Mouse (Mus musculus): ENCODE results near the gene Mlxip. TPM values are rescaled to one million over a fixed set of nuclear protein-coding genes. Genes with fewer than 3 reads are reported as not detected.

Gene Mlxip
- total RNA-seq, 2 experiments from 2014 or later, result 48.5 to 59.9 TPM

- intact Hi-C loops (cut with DNase I; ENCODE audit: low total_unique reads), result no loop called here
- DNase-seq, result no peak
These were observed 21.6 kb downstream of the Mlxip start for GRCm38 (mm10) chr5:123416149-123416548.

GRCm38 (mm10) chr5:123416566-123417518 is 22.2 kb downstream of the Mlxip start:
- intact Hi-C loops (cut with DNase I; ENCODE audit: low total_unique reads), result no loop called here
- DNase-seq, result peak; percentile 71

GRCm38 (mm10) chr5:123423885-123424284 is 29.3 kb downstream of the Mlxip start:
- no peak for DNase-seq
- intact Hi-C loops (cut with DNase I; ENCODE audit: low total_unique reads), result no loop called here

GRCm38 (mm10) chr5:123427556-123427955 is 33.0 kb downstream of the Mlxip start:
- intact Hi-C loops (cut with DNase I; ENCODE audit: low total_unique reads), result no loop called here

GRCm38 (mm10) chr5:123431524-123432304 is 37.1 kb downstream of the Mlxip start:
- intact Hi-C loops (cut with DNase I; ENCODE audit: low total_unique reads), result no loop called here
- DNase-seq, result peak; percentile 69

More at GRCm38 (mm10) chr5:123427556-123427955, 33.0 kb downstream of the Mlxip start:
- no peak for DNase-seq

DNA sequence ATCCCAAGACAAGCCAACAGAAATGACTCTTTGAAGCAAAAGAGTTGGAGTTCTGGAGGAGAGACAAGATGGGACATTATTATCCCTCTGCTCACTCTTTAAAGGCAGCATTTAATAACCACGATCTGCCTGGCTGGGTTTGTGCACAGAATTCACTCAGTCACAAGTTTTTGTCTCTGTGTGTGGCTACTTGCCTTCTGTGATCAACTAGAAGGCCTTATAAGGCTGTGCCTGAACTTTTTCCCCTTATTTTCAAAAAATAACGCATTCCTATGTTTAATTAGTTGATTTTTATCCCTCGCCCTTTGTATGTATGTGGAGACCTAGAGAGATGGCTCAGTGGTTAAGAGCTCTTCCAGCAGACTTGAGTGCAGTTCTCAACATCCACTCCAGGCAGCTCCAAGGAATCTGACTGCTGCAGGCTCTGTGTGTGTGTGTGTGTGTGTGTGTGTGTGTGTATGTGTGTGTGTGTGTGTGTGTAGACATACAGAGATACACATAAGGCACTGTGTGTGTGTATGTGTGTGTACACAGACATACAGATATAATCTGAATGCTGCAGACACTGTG is 37.8 kb downstream of the Mlxip start:
- intact Hi-C loops (cut with DNase I; ENCODE audit: low total_unique reads), result no loop called here
- no peak for DNase-seq

- intact Hi-C loops (cut with DNase I; ENCODE audit: low total_unique reads), result loop anchor here (2.0 kb wide), 1 partner anchor 59 kb away; no protein-coding TSS in a partner anchor
These were observed 41.6 kb downstream of the Mlxip start for GRCm38 (mm10) chr5:123436071-123436779.

GRCm38 (mm10) chr5:123436780-123437175 is 42.2 kb downstream of the Mlxip start:
- no peak for DNase-seq
- intact Hi-C loops (cut with DNase I; ENCODE audit: low total_unique reads), result loop anchor here (2.0 kb wide), 1 partner anchor 60 kb away; no protein-coding TSS in a partner anchor

More at GRCm38 (mm10) chr5:123436071-123436779, 41.6 kb downstream of the Mlxip start:
- no peak for DNase-seq

- intact Hi-C loops (cut with DNase I; ENCODE audit: low total_unique reads), result no loop called here
These were observed 43.8 kb downstream of the Mlxip start for GRCm38 (mm10) chr5:123438381-123438780.

DNA sequence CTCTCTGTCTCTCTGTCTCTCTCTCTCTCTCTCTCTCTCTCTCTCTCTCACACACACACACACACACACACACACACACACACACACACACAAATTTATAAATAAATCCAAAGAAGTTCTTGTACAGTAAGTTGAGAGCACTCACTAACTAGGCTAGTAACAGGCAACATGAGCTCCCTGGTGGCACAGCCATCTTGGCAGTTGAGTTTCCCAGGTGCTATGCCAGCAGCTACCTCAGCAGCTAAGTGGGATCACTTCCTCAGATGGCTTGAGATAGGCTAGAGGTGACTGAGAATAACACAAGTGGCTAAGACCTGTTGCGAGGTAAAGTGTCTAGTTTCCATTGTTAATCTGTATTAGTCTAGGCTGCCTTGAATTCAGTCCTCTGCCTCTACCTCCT is 44.7 kb downstream of the Mlxip start:
- DNase-seq, result peak; percentile 60
- intact Hi-C loops (cut with DNase I; ENCODE audit: low total_unique reads), result no loop called here

More at GRCm38 (mm10) chr5:123438381-123438780, 43.8 kb downstream of the Mlxip start:
- DNase-seq, result no peak

- intact Hi-C loops (cut with DNase I; ENCODE audit: low total_unique reads), result loop anchor here (10.0 kb wide), 1 partner anchor 185 kb away; the partner anchor contains the start of gene Wdr66
- DNase-seq, result peak; percentile 35
These were observed 45.3 kb downstream of the Mlxip start for GRCm38 (mm10) chr5:123439941-123440340.

- intact Hi-C loops (cut with DNase I; ENCODE audit: low total_unique reads), result loop anchor here (10.0 kb wide), 1 partner anchor 186 kb away; the partner anchor contains the start of gene Wdr66
- DNase-seq, result no peak
These were observed 46.1 kb downstream of the Mlxip start for GRCm38 (mm10) chr5:123440664-123441063.

DNA sequence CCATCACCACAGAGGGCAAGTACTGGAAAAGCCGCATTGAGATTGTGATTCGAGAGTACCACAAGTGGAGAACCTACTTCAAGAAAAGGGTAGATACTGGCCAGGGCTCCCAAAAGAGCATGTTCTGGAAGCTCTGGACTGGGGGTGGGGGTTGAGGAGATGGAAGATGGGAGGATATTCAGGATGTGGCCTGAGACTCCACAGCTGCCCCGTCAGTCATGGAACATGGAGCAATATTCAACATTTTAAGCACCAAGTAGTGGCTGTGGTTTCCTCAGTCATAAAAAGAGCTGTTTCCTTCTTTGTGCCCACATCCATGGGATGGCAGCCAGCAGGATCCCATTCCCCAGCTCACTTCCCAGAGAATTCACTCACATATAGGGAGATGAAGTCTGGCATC is 47.7 kb downstream of the Mlxip start:
- intact Hi-C loops (cut with DNase I; ENCODE audit: low total_unique reads), result loop anchor here (10.0 kb wide), 1 partner anchor 187 kb away; the partner anchor contains the start of gene Wdr66

GRCm38 (mm10) chr5:123444069-123444468 is 49.5 kb downstream of the Mlxip start:
- DNase-seq, result peak; percentile 62
- intact Hi-C loops (cut with DNase I; ENCODE audit: low total_unique reads), result loop anchor here (10.0 kb wide), 1 partner anchor 189 kb away; the partner anchor contains the start of gene Wdr66

More for the DNA sequence above, 47.7 kb downstream of the Mlxip start:
- no peak for DNase-seq

- no peak for DNase-seq
These were observed 50.3 kb downstream of the Mlxip start for GRCm38 (mm10) chr5:123444849-123445334.

DNA sequence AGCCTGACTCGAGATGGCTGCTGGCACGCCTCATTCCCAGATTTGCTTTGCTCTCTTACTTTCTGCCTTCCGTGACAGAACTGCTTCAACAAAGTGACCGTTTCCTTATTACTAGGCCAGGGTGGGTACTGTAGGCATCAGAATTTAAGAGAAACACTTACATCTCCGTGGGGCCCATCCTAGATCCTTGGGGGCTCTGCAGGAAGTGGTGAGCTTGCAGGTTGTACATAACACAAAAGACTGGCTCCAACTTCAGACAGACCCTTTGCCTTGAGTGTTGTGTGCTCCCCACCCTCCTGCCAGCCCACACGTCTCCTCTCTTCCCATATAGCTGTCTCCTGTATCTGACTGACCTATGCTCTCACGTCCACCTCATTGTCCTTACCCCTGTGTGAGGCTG is 57.3 kb downstream of the Mlxip start:
- no peak for DNase-seq
- intact Hi-C loops (cut with DNase I; ENCODE audit: low total_unique reads), result loop anchor here (5.0 kb wide), 2 partner anchors 50 to 65 kb away; no protein-coding TSS in a partner anchor

More at GRCm38 (mm10) chr5:123444849-123445334, 50.3 kb downstream of the Mlxip start:
- intact Hi-C loops (cut with DNase I; ENCODE audit: low total_unique reads), result loop anchor here (10.0 kb wide), 1 partner anchor 190 kb away; the partner anchor contains the start of gene Wdr66

DNA sequence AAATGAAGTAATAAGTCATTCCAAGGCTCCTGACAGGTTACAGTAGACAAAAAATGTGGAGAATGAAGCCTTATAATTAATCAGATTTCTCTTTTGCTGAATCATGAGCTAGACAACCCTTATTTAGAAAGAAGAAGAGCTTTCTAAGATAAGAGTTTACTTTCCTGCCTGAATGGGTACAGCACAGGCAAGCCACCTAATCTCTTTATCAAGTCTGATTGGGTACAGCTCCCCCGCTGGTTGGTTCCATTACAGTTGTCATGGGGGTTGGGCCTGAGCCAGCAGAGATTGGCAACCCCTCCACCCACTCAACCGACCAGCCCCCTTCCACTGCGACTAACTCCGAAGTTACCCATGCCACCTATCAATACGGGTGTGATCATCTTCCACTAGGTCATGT is 66.8 kb downstream of the Mlxip start:
- DNase-seq, result no peak
- intact Hi-C loops (cut with DNase I; ENCODE audit: low total_unique reads), result no loop called here

GRCm38 (mm10) chr5:123464638-123465037 is 70.0 kb downstream of the Mlxip start:
- intact Hi-C loops (cut with DNase I; ENCODE audit: low total_unique reads), result no loop called here
- DNase-seq, result no peak

All from gastrocnemius, postnatal 14 days (tissue).